Mouse (Mus musculus) MEL (cell line): ENCODE data around the gene G430095P16Rik. TPM values are rescaled to one million over a fixed set of nuclear protein-coding genes. Genes with fewer than 3 reads are reported as not detected.
A peak's percentile ranks its signal among the peaks of the same experiment; 100 is the strongest.

Experiments
- DNase-seq: peaks from one replicate; pipeline ENCODE4 v3.0.0; 2011; ENCODE audit warnings: low read depth, low spot score
- H3K27ac ChIP-seq: 2 replicates; pipeline ENCODE4 v1.5.1; 2012; ENCODE audit warnings: low read depth, mild to moderate bottlenecking, control low read depth, low read length, moderate library complexity; ENCODE audit not compliant: control insufficient read depth
- H3K27me3 ChIP-seq, 2 experiments: fragments of 150-350 bp in 1 of 2; sonication (generic) in 1 of 2; 2 replicates each; pipeline ENCODE4 v1.6.1; 2012; ENCODE audit warnings: low read length in 2 of 2, mild to moderate bottlenecking in 2 of 2, improper control_type of control experiment in 1 of 2, moderate library complexity in 1 of 2; ENCODE audit not compliant: insufficient read depth in 2 of 2, control insufficient read depth in 1 of 2
- H3K36me3 ChIP-seq, 2 experiments: 2 replicates each; pipeline ENCODE4 v1.6.1; 2012 to 2014; ENCODE audit warnings: low read length in 2 of 2, improper control_type of control experiment in 1 of 2, inconsistent platforms in 1 of 2, mild to moderate bottlenecking in 1 of 2; ENCODE audit not compliant: insufficient read depth in 2 of 2, control insufficient read depth in 1 of 2
- H3K4me1 ChIP-seq, 2 experiments: fragments of 150-350 bp in 1 of 2; sonication (generic) in 1 of 2; 2 replicates each; pipeline ENCODE4 v1.6.1; 2012; ENCODE audit warnings: low read length in 2 of 2, improper control_type of control experiment in 1 of 2, mild to moderate bottlenecking in 1 of 2; ENCODE audit not compliant: insufficient read depth in 2 of 2, control insufficient read depth in 1 of 2
- H3K4me3 ChIP-seq, 2 experiments: fragments of 150-350 bp in 1 of 2; sonication (generic) in 1 of 2; 2 replicates each; pipeline ENCODE4 v1.5.1; 2012; ENCODE audit warnings: low read depth in 2 of 2, low read length in 2 of 2, mild to moderate bottlenecking in 2 of 2, moderate library complexity in 2 of 2, control low read depth in 1 of 2, improper control_type of control experiment in 1 of 2; ENCODE audit not compliant: control insufficient read depth in 1 of 2, insufficient read depth in 1 of 2
- H3K79me2 ChIP-seq: 2 replicates; pipeline ENCODE4 v1.6.1; 2012; ENCODE audit warnings: mild to moderate bottlenecking, low read length, moderate library complexity; ENCODE audit not compliant: control insufficient read depth, poor library complexity, insufficient read depth
- H3K9ac ChIP-seq: 2 replicates; pipeline ENCODE4 v1.6.1; 2012; ENCODE audit warnings: low read depth, mild to moderate bottlenecking, control low read depth, low read length, moderate library complexity; ENCODE audit not compliant: control insufficient read depth, poor library complexity, severe bottlenecking
- H3K9me3 ChIP-seq: fragments of 150-350 bp; sonication (generic); replicated peaks from 2 replicates; pipeline ENCODE4 v1.6.1; 2012; ENCODE audit warnings: mild to moderate bottlenecking, low read length, improper control_type of control experiment, moderate library complexity; ENCODE audit not compliant: insufficient read depth
- CHD1 ChIP-seq: IDR thresholded peaks from 2 replicates; pipeline ENCODE4 v1.6.1; 2012; ENCODE audit warnings: low read depth, mild to moderate bottlenecking, inconsistent platforms, low read length, improper control_type of control experiment
- CTCF ChIP-seq, 3 experiments: IDR thresholded peaks in 2 of 3; conservative IDR thresholded peaks in 1 of 3; 2 replicates each; pipeline ENCODE4 v1.5.1; 2011 to 2012; ENCODE audit warnings: low read length in 3 of 3, low read depth in 2 of 3, mild to moderate bottlenecking in 2 of 3, improper control_type of control experiment in 1 of 3, inconsistent platforms in 1 of 3, mixed read lengths in 1 of 3, moderate library complexity in 1 of 3; ENCODE audit not compliant: control insufficient read depth in 1 of 3, insufficient read depth in 1 of 3, poor library complexity in 1 of 3, severe bottlenecking in 1 of 3
- ELF1 ChIP-seq: IDR thresholded peaks from 2 replicates; pipeline ENCODE4 v1.6.1; 2014; ENCODE audit warnings: low read depth, mild to moderate bottlenecking, inconsistent platforms, low read length, improper control_type of control experiment, moderate library complexity
- ETS1 ChIP-seq: IDR thresholded peaks from 2 replicates; pipeline ENCODE4 v1.6.1; 2012; ENCODE audit warnings: low read depth, mild to moderate bottlenecking, inconsistent platforms, low read length, improper control_type of control experiment, moderate library complexity
- GABPA ChIP-seq: IDR thresholded peaks from 2 replicates; pipeline ENCODE4 v1.6.1; 2012; ENCODE audit warnings: low read depth, mild to moderate bottlenecking, inconsistent platforms, low read length, improper control_type of control experiment, moderate library complexity
- MAX ChIP-seq: IDR thresholded peaks from 2 replicates; pipeline ENCODE4 v1.6.1; 2011; ENCODE audit warnings: low read length, improper control_type of control experiment
- MAZ ChIP-seq: IDR thresholded peaks from 2 replicates; pipeline ENCODE4 v1.6.1; 2012; ENCODE audit warnings: low read depth, mild to moderate bottlenecking, inconsistent platforms, low read length, improper control_type of control experiment
- MXI1 ChIP-seq: IDR thresholded peaks from 2 replicates; pipeline ENCODE4 v1.6.1; 2011; ENCODE audit warnings: mild to moderate bottlenecking, low read depth, low read length, improper control_type of control experiment
- MYC ChIP-seq: IDR thresholded peaks from 2 replicates; pipeline ENCODE4 v1.6.1; 2011; ENCODE audit warnings: low read depth, mild to moderate bottlenecking, low read length, improper control_type of control experiment, moderate library complexity
- RAD21 ChIP-seq: IDR thresholded peaks from 2 replicates; pipeline ENCODE4 v1.6.1; 2011; ENCODE audit warnings: mild to moderate bottlenecking, low read depth, low read length, improper control_type of control experiment
- SIN3A ChIP-seq: IDR thresholded peaks from 2 replicates; pipeline ENCODE4 v1.6.1; 2012; ENCODE audit warnings: low read length, improper control_type of control experiment, inconsistent platforms
- SMC3 ChIP-seq: IDR thresholded peaks from 2 replicates; pipeline ENCODE4 v1.6.1; 2011; ENCODE audit warnings: low read depth, low read length, improper control_type of control experiment
- TAL1 ChIP-seq: IDR thresholded peaks from 2 replicates; pipeline ENCODE4 v1.6.1; 2012; ENCODE audit warnings: mild to moderate bottlenecking, inconsistent platforms, low read length, moderate library complexity, mixed read lengths
- TBP ChIP-seq: IDR thresholded peaks from 2 replicates; pipeline ENCODE4 v1.8.0; 2011; ENCODE audit warnings: low read depth, low read length, improper control_type of control experiment
- UBTF ChIP-seq: IDR thresholded peaks from 2 replicates; pipeline ENCODE4 v1.6.1; 2012; ENCODE audit warnings: low read depth, mild to moderate bottlenecking, inconsistent platforms, low read length, improper control_type of control experiment, moderate library complexity, borderline replicate concordance; ENCODE audit not compliant: insufficient read depth
- USF2 ChIP-seq, 2 experiments: IDR thresholded peaks; 2 replicates each; pipeline ENCODE4 v1.6.1; 2011 to 2012; ENCODE audit warnings: improper control_type of control experiment in 2 of 2, low read length in 2 of 2, borderline replicate concordance in 1 of 2, inconsistent platforms in 1 of 2, low read depth in 1 of 2, mild to moderate bottlenecking in 1 of 2; ENCODE audit not compliant: insufficient read depth in 1 of 2
- ZC3H11A ChIP-seq: IDR thresholded peaks from 2 replicates; pipeline ENCODE4 v1.6.1; 2012; ENCODE audit warnings: low read depth, mild to moderate bottlenecking, inconsistent platforms, low read length, improper control_type of control experiment
- ZKSCAN1 ChIP-seq: IDR thresholded peaks from 2 replicates; pipeline ENCODE4 v1.6.1; 2012; ENCODE audit warnings: low read depth, mild to moderate bottlenecking, inconsistent platforms, low read length, improper control_type of control experiment, moderate library complexity
- polyA plus RNA-seq, 2 experiments: library from polyadenylated mRNA; stranded (reverse) in 1 of 2; unstranded in 1 of 2; fragments of >175 nt in 1 of 2; fragments of >200 nt in 1 of 2; gene quantifications; 2 replicates each; pipeline versions ENCODE4 v1.2.1 to v1.2.4; 2012; ENCODE audit warnings: low replicate concordance in 2 of 2, low read depth in 1 of 2; ENCODE audit not compliant: insufficient read length in 2 of 2, insufficient read depth in 1 of 2, missing spikeins in 1 of 2
- total RNA-seq: library from RNA; depleted of rRNA; stranded (reverse); fragments of 300-350 nt; gene quantifications from 2 replicates; pipeline ENCODE4 v1.2.3, GENCODE M21; 2012

G430095P16Rik gene
- total and polyA plus RNA-seq, 3 experiments, result 5.6 to 17.1 TPM; not detected in 1

DNA sequence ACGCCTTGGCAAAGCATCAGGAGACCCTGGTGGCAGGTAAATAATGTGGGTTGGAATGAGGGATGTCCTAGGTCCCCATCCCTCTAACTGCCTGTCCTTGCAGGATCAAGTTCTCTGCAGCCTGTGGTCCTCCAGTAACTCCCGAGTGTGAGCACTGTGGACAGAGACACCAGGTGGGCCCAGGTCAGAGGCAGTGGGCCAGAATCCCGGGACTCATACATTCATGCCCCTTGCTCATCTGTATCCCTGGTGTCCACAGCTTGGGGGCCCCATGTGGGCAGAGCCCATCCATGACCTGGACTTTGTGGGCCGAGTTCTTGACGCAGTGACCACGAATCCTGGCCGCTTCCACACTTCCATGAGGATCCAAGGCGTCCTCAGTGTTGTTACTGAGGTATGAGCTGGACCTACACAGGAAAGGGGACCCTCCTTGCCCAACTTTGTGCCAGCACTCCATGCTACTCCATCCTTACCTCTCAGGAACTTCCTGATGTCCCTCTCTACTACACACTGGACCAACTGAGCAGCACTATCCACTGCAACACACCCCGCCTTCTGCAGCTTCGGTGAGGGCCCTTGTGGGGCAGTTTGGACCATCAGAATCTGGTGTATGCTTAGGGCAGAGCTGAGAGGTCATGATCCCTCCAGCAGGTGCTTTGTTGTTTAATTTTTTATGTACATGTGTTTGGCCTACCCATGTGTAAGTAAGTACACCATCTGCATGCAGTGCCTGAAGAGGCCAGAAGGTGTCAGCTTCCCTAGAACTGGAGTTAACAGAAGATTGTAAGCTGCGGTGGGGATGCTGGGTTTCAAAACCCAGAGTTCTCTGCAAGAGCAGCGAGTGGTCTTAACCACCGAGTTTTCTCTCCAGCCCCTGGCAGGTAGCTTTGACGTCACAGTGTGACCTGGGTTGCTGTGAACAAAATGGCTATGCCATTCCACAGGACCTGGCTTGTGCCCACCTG, 25.4 kb upstream of the G430095P16Rik start:
- H3K36me3 ChIP-seq, result peaks cover 0 to 12% of the 10 kb centered on the region in 2 experiments; a peak in 3 of 4 replicates
- H3K27ac ChIP-seq, result no peak overlapping the region
- H3K79me2 ChIP-seq, result peaks cover 8% of the 10 kb centered on the region
- H3K4me1 ChIP-seq, result peaks cover 6 to 18% of the 10 kb centered on the region in 2 experiments
- H3K4me3 ChIP-seq, result no peak overlapping the region
- no peak overlapping the region for H3K9ac ChIP-seq
- no peaks in the 10 kb centered on the region for H3K27me3 ChIP-seq
- peak; percentile 81 for DNase-seq
- TF ChIP-seq GABPA (no peak), CHD1 (no peak), MYC (peak; percentile 49; the same call in 1 of the 2 replicates), CTCF (IDR thresholded peaks at IDR 0.05 in 2 of 3, conservative IDR thresholded peaks at IDR 0.05 in 1 of 3; ENCODE audit: control insufficient read depth in 1 of 3, insufficient read depth in 1 of 3, low read depth in 2 of 3, low read length in 3 of 3, poor library complexity in 1 of 3, severe bottlenecking in 1 of 3) (peak; percentile 46 to 72 (median 72)), MXI1 (peak; percentile 38; the same call in 1 of the 2 replicates), SMC3 (peak; percentile 82), MAZ (peak; percentile 51; the same call in 1 of the 2 replicates), ZKSCAN1 (no peak), ELF1 (no peak), RAD21 (peak; percentile 36), SIN3A (peak; percentile 60), MAX (peak; percentile 58; the same call in 1 of the 2 replicates), ZC3H11A (peak; percentile 56)
- H3K9me3 ChIP-seq, result no peaks in the 10 kb centered on the region

DNA sequence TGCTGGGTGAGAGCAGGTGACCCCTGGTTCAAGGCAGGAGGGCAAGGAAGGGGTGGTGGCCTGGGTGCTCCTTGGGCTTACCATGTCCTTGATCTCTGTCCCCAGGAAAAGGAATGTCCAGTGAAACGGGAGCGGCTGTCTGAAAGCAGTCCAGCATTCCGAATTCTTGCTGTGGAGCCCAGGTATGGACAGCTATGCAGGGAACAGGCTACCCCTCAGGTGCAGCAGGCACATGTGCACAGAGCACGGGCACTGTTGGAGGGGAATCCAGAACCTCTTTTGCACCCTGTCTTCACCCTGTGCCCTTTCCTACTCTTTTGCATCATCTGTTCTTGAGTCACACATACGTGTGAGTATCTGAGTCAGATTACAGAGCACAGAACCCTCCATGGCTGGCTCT, 24.5 kb upstream of the G430095P16Rik start:
- Histone ChIP-seq H3K27me3 (no peaks in the 10 kb centered on the region), H3K79me2 (peaks cover 17% of the 10 kb centered on the region), H3K4me3 (no peak overlapping the region), H3K4me1 (peaks cover 6 to 20% of the 10 kb centered on the region in 2 experiments), H3K9me3 (no peaks in the 10 kb centered on the region), H3K27ac (no peak overlapping the region), H3K9ac (no peak overlapping the region), H3K36me3 (peaks cover 0 to 12% of the 10 kb centered on the region in 2 experiments; a peak in 3 of 4 replicates)
- no peak for DNase-seq
- TF ChIP-seq SMC3 (no peak), UBTF (no peak), CTCF (IDR thresholded peaks at IDR 0.05 in 2 of 3, conservative IDR thresholded peaks at IDR 0.05 in 1 of 3; ENCODE audit: control insufficient read depth in 1 of 3, insufficient read depth in 1 of 3, low read depth in 2 of 3, low read length in 3 of 3, poor library complexity in 1 of 3, severe bottlenecking in 1 of 3) (no peak), ETS1 (no peak), ZC3H11A (no peak), USF2 (IDR thresholded peaks at IDR 0.05; ENCODE audit: borderline replicate concordance in 1 of 2, insufficient read depth in 1 of 2, low read depth in 1 of 2, low read length in 2 of 2) (no peak), TAL1 (no peak), MAX (no peak), TBP (no peak)
